Mouse (Mus musculus) embryonic facial prominence, embryonic 14.5 days (tissue): ENCODE measurements at regions not wholly inside any gene's neighbourhood (a gene's known extent, or its start where the extent isn't known, plus 50 kb on each side); places are given as distances from the start of the nearest gene placed in this dataset.

Experiments
- ATAC-seq: fragments of 200-750 bp; cut with Nextera tagmentation; 2 replicates; pipeline ENCODE4 v1.8.0; 2017; ENCODE audit warnings: low read depth, moderate number of reproducible peaks, moderate TSS enrichment
- DNase-seq: peaks from one replicate; pipeline ENCODE4 v3.0.0-alpha.2; 2015; ENCODE audit warnings: low spot score
- H3K27ac ChIP-seq: fragments of 300-500 bp; sonication (generic); replicated peaks from 2 replicates; pipeline ENCODE4 v1.5.1; 2014; ENCODE audit warnings: low read depth, mild to moderate bottlenecking, low read length, moderate library complexity
- H3K27me3 ChIP-seq: fragments of 300-500 bp; sonication (generic); replicated peaks from 2 replicates; pipeline ENCODE4 v1.6.1; 2014; ENCODE audit warnings: low read length; ENCODE audit not compliant: control insufficient read depth, insufficient read depth
- H3K36me3 ChIP-seq: fragments of 300-500 bp; sonication (generic); 2 replicates; pipeline ENCODE4 v1.6.1; 2014; ENCODE audit warnings: low read length, mixed read lengths; ENCODE audit not compliant: control insufficient read depth, insufficient read depth
- H3K4me1 ChIP-seq: fragments of 300-500 bp; sonication (generic); 2 replicates; pipeline ENCODE4 v1.6.1; 2014; ENCODE audit warnings: antibody characterized with exemption, low read length; ENCODE audit not compliant: control insufficient read depth, insufficient read depth
- H3K4me2 ChIP-seq: fragments of 300-500 bp; sonication (generic); 2 replicates; pipeline ENCODE4 v1.6.1; 2014; ENCODE audit warnings: low read depth, mild to moderate bottlenecking, low read length, moderate library complexity, mixed read lengths
- H3K4me3 ChIP-seq: fragments of 300-500 bp; sonication (generic); 2 replicates; pipeline ENCODE4 v1.5.1; 2014; ENCODE audit warnings: low read depth, mild to moderate bottlenecking, low read length
- H3K9ac ChIP-seq: fragments of 300-500 bp; sonication (generic); 2 replicates; pipeline ENCODE4 v1.6.1; 2014; ENCODE audit warnings: low read depth, mild to moderate bottlenecking, low read length, moderate library complexity, mixed read lengths
- H3K9me3 ChIP-seq: fragments of 300-500 bp; sonication (generic); 2 replicates; pipeline ENCODE4 v1.6.1; 2016; ENCODE audit warnings: low read length; ENCODE audit not compliant: control insufficient read depth
- WGBS: fragments of 180-500 bp; shearing (Covaris S2); extraction: QIAGEN DNeasy Blood & Tissue Kit; methylation state at CpG from one replicate; pipeline ENCODE4 v1.1.7; 2014; 5-methylcytosine and 5-hydroxymethylcytosine counted together

DNA sequence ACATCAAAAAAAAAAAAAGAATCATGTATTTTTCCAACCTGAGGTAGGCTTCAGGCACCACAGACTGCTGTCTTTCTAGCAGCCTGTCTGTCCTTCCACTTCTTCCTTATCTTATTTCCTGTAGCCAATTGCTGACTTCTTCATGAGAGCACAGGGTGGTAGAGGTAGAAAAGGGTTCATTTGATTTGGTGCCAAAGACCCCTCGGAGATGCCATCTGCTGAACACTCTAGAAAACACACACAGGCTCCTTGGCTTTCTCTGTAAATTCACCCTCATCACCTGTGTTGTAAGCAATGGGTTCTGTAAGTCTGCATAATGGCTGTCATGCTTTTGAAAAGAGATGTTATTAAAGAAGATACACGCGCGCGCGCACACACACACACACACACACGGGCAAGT, 115.0 kb downstream of the Rnd3 start:
- H3K9me3 ChIP-seq = no peaks in the 10 kb centered on the region
- H3K27me3 ChIP-seq = no peaks in the 10 kb centered on the region
- no peak for DNase-seq
- 0 out of 2 replicates have a peak, but pooled peaks cover 3% of the 10 kb centered on the region for H3K4me1 ChIP-seq
- 83% methylated on average over 7 of the region's 7 CpGs for WGBS
- ATAC-seq = no peak
- no peaks in the 10 kb centered on the region for H3K36me3 ChIP-seq
- no peak overlapping the region for H3K27ac ChIP-seq
- H3K4me3 ChIP-seq = no peak overlapping the region
- no peak overlapping the region for H3K9ac ChIP-seq
- no peak overlapping the region for H3K4me2 ChIP-seq

DNA sequence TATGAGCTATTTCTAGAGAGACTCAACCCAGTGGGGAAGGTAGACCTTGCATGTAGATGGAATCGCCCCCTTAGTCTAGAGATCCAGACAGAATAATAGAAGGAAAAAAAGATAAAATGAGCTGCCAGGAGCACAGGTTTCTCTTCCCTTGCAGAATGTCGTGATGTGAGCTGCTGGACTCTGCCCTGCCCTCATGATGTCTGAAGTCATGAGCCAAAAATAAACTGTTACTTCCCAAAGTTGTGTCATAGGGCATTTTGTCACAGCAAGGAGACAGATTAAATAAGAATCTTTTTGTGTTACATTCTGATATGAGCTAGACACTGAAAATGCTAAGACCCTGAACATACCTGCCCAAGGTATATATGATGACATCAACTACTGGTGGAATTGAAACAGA, 126.4 kb downstream of the Rnd3 start:
- no peak overlapping the region for H3K4me3 ChIP-seq
- no peak overlapping the region for H3K4me2 ChIP-seq
- WGBS = 84% methylated on average over 2 of the region's 2 CpGs
- ATAC-seq = no peak
- H3K9ac ChIP-seq = no peak overlapping the region
- no peak overlapping the region for H3K27ac ChIP-seq
- DNase-seq = no peak
- no peaks in the 10 kb centered on the region for H3K9me3 ChIP-seq
- H3K36me3 ChIP-seq = no peaks in the 10 kb centered on the region
- no peaks in the 10 kb centered on the region for H3K4me1 ChIP-seq
- no peaks in the 10 kb centered on the region for H3K27me3 ChIP-seq

DNA sequence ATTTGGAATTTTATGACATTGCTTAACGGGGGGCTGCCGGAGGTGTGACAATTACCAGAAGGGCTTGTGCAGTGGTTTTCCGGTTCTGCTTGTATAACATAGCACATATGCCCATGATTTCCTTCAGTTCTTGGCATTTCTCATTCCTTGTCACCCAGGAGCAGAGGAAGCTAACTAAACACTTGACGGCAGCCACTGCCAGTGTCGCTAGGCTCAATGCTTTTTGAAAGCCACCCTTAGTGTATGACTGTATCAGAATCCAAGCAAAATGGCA, 132.8 kb downstream of the Rnd3 start:
- Histone ChIP-seq H3K27ac (no peak overlapping the region), H3K27me3 (no peaks in the 10 kb centered on the region), H3K4me3 (no peak overlapping the region), H3K9ac (no peak overlapping the region), H3K36me3 (no peaks in the 10 kb centered on the region), H3K9me3 (no peaks in the 10 kb centered on the region), H3K4me2 (no peak overlapping the region), H3K4me1 (peaks cover 11% of the 10 kb centered on the region; the same call in 1 of the 2 replicates)
- WGBS = 56% methylated on average over 5 of the region's 5 CpGs
- ATAC-seq (no peak), DNase-seq (no peak)

DNA sequence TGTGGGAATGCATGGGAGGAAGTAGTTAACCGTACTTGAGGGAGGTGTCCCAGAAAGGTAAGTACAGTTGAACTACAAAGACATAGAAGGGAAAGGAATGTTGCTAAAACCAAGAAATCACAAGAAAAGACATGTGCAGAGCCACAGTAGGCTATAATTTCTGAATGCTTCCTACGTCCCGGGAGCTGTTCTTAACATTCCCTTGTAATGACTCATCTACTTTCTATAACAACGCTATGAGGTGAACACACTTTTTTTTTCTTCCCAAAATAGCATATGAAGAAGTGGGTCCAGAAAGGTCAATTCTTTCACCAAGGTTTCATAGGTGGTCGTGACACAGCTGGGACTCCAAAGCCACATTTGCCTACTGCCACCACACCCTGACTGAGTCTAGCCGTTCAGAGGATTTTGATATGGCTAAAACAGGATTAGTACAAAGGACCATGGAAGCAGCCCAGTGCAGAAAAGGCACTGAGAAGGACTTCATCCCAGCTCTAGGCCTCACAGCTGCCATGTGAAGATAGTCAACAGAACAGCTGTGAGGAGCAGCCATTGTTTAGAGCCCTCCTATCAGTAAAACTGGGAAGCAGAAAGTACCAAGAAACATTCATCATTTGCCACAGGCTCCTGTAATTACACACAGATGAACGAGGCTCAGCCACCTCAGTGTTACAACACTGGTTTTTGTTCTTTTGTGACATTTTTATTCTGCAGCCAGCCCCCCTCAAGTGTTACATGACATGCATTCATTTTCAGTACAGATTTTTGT, 133.4 kb downstream of the Rnd3 start:
- ATAC-seq (peak; percentile 57; the same call in 1 of the 2 replicates), DNase-seq (peak; percentile 71)
- peak overlapping the region; percentile 67 for H3K27ac ChIP-seq
- peaks cover 11% of the 10 kb centered on the region; the same call in 1 of the 2 replicates for H3K4me1 ChIP-seq
- no peak overlapping the region for H3K4me2 ChIP-seq
- H3K9ac ChIP-seq = no peak overlapping the region
- no peaks in the 10 kb centered on the region for H3K36me3 ChIP-seq
- H3K4me3 ChIP-seq = no peak overlapping the region
- no peaks in the 10 kb centered on the region for H3K27me3 ChIP-seq
- WGBS = 41% methylated on average over 7 of the region's 7 CpGs
- H3K9me3 ChIP-seq = no peaks in the 10 kb centered on the region

DNA sequence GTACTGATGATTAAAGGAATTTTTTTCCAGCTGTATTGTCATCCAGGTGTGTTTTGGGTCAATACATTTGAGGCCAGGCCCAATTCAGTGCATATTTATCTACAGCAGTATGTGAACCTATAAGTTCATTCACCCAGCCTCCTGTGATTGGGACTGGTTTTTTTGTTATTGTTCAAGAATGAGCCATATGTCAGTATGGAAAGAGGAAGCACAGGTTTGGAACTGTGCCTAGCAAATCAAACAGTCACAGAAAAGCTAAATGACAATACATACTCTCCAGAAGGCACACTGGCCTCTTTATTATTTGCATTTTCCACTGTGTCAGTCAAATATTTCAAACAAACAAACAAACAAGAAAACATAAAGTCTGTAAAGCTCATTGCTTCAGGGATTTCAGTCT, 134.7 kb downstream of the Rnd3 start:
- Histone ChIP-seq H3K9ac (no peak overlapping the region), H3K4me2 (no peak overlapping the region), H3K9me3 (no peaks in the 10 kb centered on the region), H3K27me3 (no peaks in the 10 kb centered on the region), H3K27ac (no peak overlapping the region), H3K36me3 (no peaks in the 10 kb centered on the region), H3K4me3 (no peak overlapping the region), H3K4me1 (peaks cover 11% of the 10 kb centered on the region; the same call in 1 of the 2 replicates)
- DNase-seq (no peak), ATAC-seq (no peak)

DNA sequence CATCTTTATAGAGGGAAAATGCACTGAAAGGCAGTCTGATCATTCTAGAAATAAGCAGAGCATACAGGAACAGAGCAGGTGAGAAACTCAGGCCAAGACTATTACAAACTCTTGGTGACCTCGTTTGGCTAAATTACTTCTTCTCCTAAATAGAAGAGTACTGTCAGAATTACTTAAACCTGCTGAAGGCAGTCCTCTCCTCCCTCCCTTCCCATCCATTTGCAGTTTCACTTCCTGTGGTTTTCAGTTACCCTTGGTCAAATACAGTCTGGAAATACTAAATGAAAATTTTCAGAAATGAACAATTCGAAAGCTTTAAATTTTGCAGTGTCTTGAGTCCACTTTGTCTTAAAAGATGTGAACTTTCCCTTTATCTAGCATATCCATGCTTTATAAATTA, 135.8 kb downstream of the Rnd3 start:
- Histone ChIP-seq H3K27ac (no peak overlapping the region), H3K4me2 (no peak overlapping the region), H3K27me3 (no peaks in the 10 kb centered on the region), H3K9me3 (no peaks in the 10 kb centered on the region), H3K36me3 (no peaks in the 10 kb centered on the region), H3K9ac (no peak overlapping the region), H3K4me3 (no peak overlapping the region), H3K4me1 (peaks cover 13% of the 10 kb centered on the region; the same call in 1 of the 2 replicates)
- no peak for DNase-seq
- no peak for ATAC-seq
- 66% methylated on average over 2 of the region's 2 CpGs for WGBS

DNA sequence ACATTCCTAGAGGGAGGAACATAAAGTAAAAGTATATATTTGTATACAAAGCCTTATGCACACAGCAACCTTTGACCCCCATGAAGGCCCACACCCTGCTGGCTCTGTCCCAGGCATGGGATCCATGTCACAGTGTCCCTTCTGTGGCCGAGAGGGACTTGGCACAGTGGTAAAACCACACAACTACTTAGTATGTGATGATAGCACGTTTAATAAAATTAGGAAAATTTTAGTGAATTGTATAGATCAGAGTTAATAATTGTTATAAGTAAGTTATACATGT, 140.7 kb downstream of the Rnd3 start:
- no peaks in the 10 kb centered on the region for H3K36me3 ChIP-seq
- no peaks in the 10 kb centered on the region for H3K9me3 ChIP-seq

DNA sequence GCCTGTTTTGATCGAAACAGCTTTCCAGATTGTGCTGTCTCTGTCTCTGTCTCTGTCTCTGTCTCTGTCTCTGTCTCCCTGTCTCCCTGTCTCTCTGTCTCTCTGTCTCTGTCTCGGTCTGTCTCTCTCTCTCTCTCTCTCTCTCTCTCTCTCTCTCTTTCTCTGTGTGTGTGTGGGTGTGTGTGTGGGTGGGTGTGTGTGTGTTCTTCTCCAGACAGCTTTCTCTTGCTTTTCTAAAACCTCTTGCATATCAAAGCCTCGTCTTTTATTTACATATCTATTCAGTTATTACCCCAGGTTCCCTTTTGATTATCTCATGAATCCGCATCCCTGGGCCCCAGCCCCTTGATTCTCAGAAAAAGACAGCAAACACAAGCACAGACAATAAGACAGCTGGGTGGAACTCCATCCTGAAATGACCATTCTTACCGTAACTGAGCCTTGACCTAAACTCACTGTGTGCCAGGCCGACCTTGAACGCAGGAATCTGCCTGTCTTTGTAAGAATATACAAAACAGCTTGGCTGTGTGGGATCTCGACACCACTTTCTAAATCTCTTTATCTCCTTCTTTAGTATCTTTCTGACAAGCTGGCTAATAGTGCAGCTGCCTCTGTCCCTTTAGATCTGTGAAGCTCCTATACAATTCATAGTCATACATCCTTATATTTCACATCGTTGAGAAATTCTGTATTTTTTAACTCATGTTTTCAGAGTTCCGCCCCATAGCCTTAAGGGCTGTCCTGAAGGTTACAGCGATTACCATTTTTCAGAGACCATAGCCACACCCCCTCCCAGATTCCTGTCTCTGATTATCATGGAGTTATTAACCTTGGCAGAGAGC, 141.3 kb downstream of the Rnd3 start:
- Histone ChIP-seq H3K9ac (no peak overlapping the region), H3K4me3 (no peak overlapping the region), H3K4me2 (no peak overlapping the region), H3K27me3 (no peaks in the 10 kb centered on the region), H3K27ac (no peak overlapping the region), H3K9me3 (no peaks in the 10 kb centered on the region), H3K4me1 (peaks cover 5% of the 10 kb centered on the region), H3K36me3 (no peaks in the 10 kb centered on the region)
- DNase-seq = no peak
- WGBS = 57% methylated on average over 11 of the region's 11 CpGs
- ATAC-seq = no peak

More for the DNA sequence above, 140.7 kb downstream of the Rnd3 start:
- Histone ChIP-seq H3K27me3 (no peaks in the 10 kb centered on the region), H3K9ac (no peak overlapping the region), H3K27ac (no peak overlapping the region), H3K4me1 (peaks cover 5% of the 10 kb centered on the region), H3K4me2 (no peak overlapping the region), H3K4me3 (no peak overlapping the region)
- 66% methylated on average over 2 of the region's 2 CpGs for WGBS
- DNase-seq (no peak), ATAC-seq (no peak)

DNA sequence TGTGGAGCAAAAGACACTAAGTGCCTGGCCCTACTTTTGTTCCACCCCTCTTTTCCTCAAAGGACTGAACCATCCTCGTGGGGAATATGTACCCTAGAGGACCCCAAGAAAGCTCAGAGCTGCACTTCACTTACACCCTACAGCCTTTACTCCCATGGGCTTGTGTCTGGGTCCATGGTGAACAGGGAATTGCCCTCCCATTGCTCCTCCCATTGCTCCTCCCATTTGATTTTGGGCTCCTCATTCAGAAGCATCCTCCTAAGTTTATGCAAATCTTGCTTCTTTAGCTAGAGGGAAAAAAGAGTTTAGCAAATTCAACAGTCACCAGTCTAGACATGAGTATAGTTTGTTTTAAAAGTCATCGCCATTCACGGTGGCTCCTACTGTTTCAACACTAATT, 142.1 kb downstream of the Rnd3 start:
- WGBS = 59% methylated on average over 3 of the region's 3 CpGs

More for the DNA sequence above, 142.1 kb downstream of the Rnd3 start:
- Histone ChIP-seq H3K27me3 (no peaks in the 10 kb centered on the region), H3K9me3 (no peaks in the 10 kb centered on the region), H3K4me2 (no peak overlapping the region), H3K9ac (no peak overlapping the region), H3K36me3 (no peaks in the 10 kb centered on the region), H3K4me1 (peaks cover 5% of the 10 kb centered on the region), H3K27ac (no peak overlapping the region), H3K4me3 (no peak overlapping the region)
- no peak for ATAC-seq
- DNase-seq = no peak
